Mouse (Mus musculus): Measurements from ENCODE around the gene Baz1b. TPM values are rescaled to one million over a fixed set of nuclear protein-coding genes. Genes with fewer than 3 reads are reported as not detected.

Gene Baz1b
- total RNA-seq, 2 experiments from 2014 or later: 54.6 to 55.2 TPM

- no peak for DNase-seq (ENCODE audit: low spot score in 2 of 2)
These were observed 83.3 kb downstream of the Baz1b start for GRCm38 (mm10) chr5:135270361-135270760.

- peak; percentile 65 to 86 for DNase-seq (ENCODE audit: low spot score in 2 of 2)
These were observed 84.6 kb downstream of the Baz1b start for GRCm38 (mm10) chr5:135271563-135272165.

- DNase-seq (ENCODE audit: low spot score in 2 of 2): peak in 1 of 2 experiments; percentile 54
These were observed 87.8 kb downstream of the Baz1b start for GRCm38 (mm10) chr5:135274663-135275396.

GRCm38 (mm10) chr5:135276597-135276996, 89.5 kb downstream of the Baz1b start:
- no peak for DNase-seq (ENCODE audit: low spot score in 2 of 2)

GRCm38 (mm10) chr5:135280226-135280625, 93.2 kb downstream of the Baz1b start:
- no peak for DNase-seq (ENCODE audit: low spot score in 2 of 2)

GRCm38 (mm10) chr5:135285211-135285610, 98.1 kb downstream of the Baz1b start:
- DNase-seq (ENCODE audit: low spot score in 2 of 2): no peak

- peak; percentile 71 to 85 for DNase-seq (ENCODE audit: low spot score in 2 of 2)
These were observed 99.1 kb downstream of the Baz1b start for GRCm38 (mm10) chr5:135286185-135286584.

GRCm38 (mm10) chr5:135286926-135287325, 99.9 kb downstream of the Baz1b start:
- no peak for DNase-seq (ENCODE audit: low spot score in 2 of 2)

GRCm38 (mm10) chr5:135290703-135291102, 103.6 kb downstream of the Baz1b start:
- DNase-seq (ENCODE audit: low spot score in 2 of 2): no peak

GRCm38 (mm10) chr5:135291193-135291592, 104.1 kb downstream of the Baz1b start:
- DNase-seq (ENCODE audit: low spot score in 2 of 2): no peak

- DNase-seq (ENCODE audit: low spot score in 2 of 2): no peak
These were observed 104.9 kb downstream of the Baz1b start for GRCm38 (mm10) chr5:135292001-135292400.

Small RNA genes lying within 50 kb of the gene (microRNA-seq; reads per million reads assigned to microRNA genes)
- gene Gm25315: 0 reads per million in 2 experiments

Other genes starting within 250 kb of the Baz1b start
- gene Cldn4, start 240.3 kb upstream of the Baz1b start, total RNA-seq (2021): not detected
- 1 to 10 TPM; 2.0 to 2.7 TPM for gene Cldn3, start 201.1 kb upstream of the Baz1b start, total RNA-seq (2021)
- gene Abhd11, start 178.1 kb upstream of the Baz1b start, total RNA-seq (2021): 10 to 100 TPM; 39.3 to 40.4 TPM
- gene Stx1a, start 163.8 kb upstream of the Baz1b start, total RNA-seq (2021): 100 to 1,000 TPM; 157 to 160 TPM
- gene Dnajc30, start 123.1 kb upstream of the Baz1b start, total RNA-seq (2021): 10 to 100 TPM; 37.0 to 37.4 TPM
- 10 to 100 TPM; 49.4 to 51.6 TPM for gene Bud23, start 122.3 kb upstream of the Baz1b start, total RNA-seq (2021)
- 10 to 100 TPM; 27.5 to 28.2 TPM for gene Vps37d, start 109.0 kb upstream of the Baz1b start, total RNA-seq (2021)
- gene Mlxipl, start 97.4 kb upstream of the Baz1b start, total RNA-seq (2021): 1 to 10 TPM; 3.2 to 5.8 TPM
- gene Tbl2, start 37.6 kb upstream of the Baz1b start, total RNA-seq (2021): 10 to 100 TPM; 24.5 to 26.2 TPM
- 10 to 100 TPM; 34.1 to 38.3 TPM for gene Bcl7b, start 19.0 kb upstream of the Baz1b start, total RNA-seq (2021)
- gene Fzd9, start 64.0 kb downstream of the Baz1b start, total RNA-seq (2021): 10 to 100 TPM; 11.0 to 12.3 TPM
- not detected for gene Fkbp6, start 162.8 kb downstream of the Baz1b start, total RNA-seq (2021)
- gene Trim50, start 166.0 kb downstream of the Baz1b start, total RNA-seq (2021): not detected
- gene Nsun5, start 182.7 kb downstream of the Baz1b start, total RNA-seq (2021): 10 to 100 TPM; 18.8 to 23.9 TPM
- 10 to 100 TPM; 46.1 to 48.1 TPM for gene Pom121, start 207.3 kb downstream of the Baz1b start, total RNA-seq (2021)

Measured in layer of hippocampus, postnatal 14 days (tissue).